Mouse (Mus musculus) left cerebral cortex, postnatal 36 days (tissue): ENCODE measurements at regions not wholly inside any gene's neighbourhood (a gene's known extent, or its start where the extent isn't known, plus 50 kb on each side); places are given as distances from the start of the nearest gene placed in this dataset.

Source experiments
- DNase-seq, 2 experiments: peaks; one replicate each; pipeline ENCODE4 v3.0.0; 2021 to 2022; ENCODE audit warnings: low spot score in 2 of 2, mixed read lengths in 1 of 2
- intact Hi-C: fragments of 180-260 bp; cut with DNase I; formaldehyde crosslinking; loops from one replicate; pipeline ENCODE4 v1.15.1; 2025

GRCm38 (mm10) chr11:71891181-71891580, 141.5 kb downstream of the Wscd1 start:
- no peak for DNase-seq
- intact Hi-C loops, result no loop called here

- intact Hi-C loops, result no loop called here
- no peak for DNase-seq
Measured at GRCm38 (mm10) chr11:71889161-71889560, 139.4 kb downstream of the Wscd1 start.

GRCm38 (mm10) chr11:71887211-71887610, 137.5 kb downstream of the Wscd1 start:
- intact Hi-C loops, result no loop called here
- DNase-seq, result no peak

GRCm38 (mm10) chr11:71886771-71887170, 137.1 kb downstream of the Wscd1 start:
- no peak for DNase-seq
- intact Hi-C loops, result no loop called here

GRCm38 (mm10) chr11:71884861-71885260, 135.1 kb downstream of the Wscd1 start:
- intact Hi-C loops, result no loop called here
- no peak for DNase-seq

- intact Hi-C loops, result no loop called here
- DNase-seq, result no peak
Measured at GRCm38 (mm10) chr11:71881841-71882240, 132.1 kb downstream of the Wscd1 start.

GRCm38 (mm10) chr11:71871297-71871696, 121.6 kb downstream of the Wscd1 start:
- intact Hi-C loops, result no loop called here
- no peak for DNase-seq

- intact Hi-C loops, result no loop called here
- DNase-seq, result no peak
Measured at GRCm38 (mm10) chr11:71866690-71867089, 117.0 kb downstream of the Wscd1 start.

GRCm38 (mm10) chr11:71857926-71858325, 108.2 kb downstream of the Wscd1 start:
- no peak for DNase-seq
- intact Hi-C loops, result no loop called here

GRCm38 (mm10) chr11:71855557-71855956, 105.8 kb downstream of the Wscd1 start:
- intact Hi-C loops, result no loop called here
- DNase-seq, result no peak

- no peak for DNase-seq
- intact Hi-C loops, result no loop called here
Measured at GRCm38 (mm10) chr11:71855058-71855457, 105.3 kb downstream of the Wscd1 start.

- no peak for DNase-seq
- intact Hi-C loops, result loop anchor here (5.0 kb wide), 1 partner anchor 501 kb away; no protein-coding TSS in a partner anchor
Measured at GRCm38 (mm10) chr11:71847684-71848367, 98.1 kb downstream of the Wscd1 start.

- DNase-seq, result no peak
- intact Hi-C loops, result loop anchor here (5.0 kb wide), 1 partner anchor 499 kb away; no protein-coding TSS in a partner anchor
Measured at GRCm38 (mm10) chr11:71846496-71846895, 96.8 kb downstream of the Wscd1 start.

GRCm38 (mm10) chr11:71840635-71841443, 91.1 kb downstream of the Wscd1 start:
- DNase-seq, result no peak
- intact Hi-C loops, result loop anchor here (5.0 kb wide), 1 partner anchor 169 kb away; no protein-coding TSS in a partner anchor
